Mouse (Mus musculus) limb, embryonic 13.5 days (tissue): ENCODE data around the gene Rtp2. TPM values are rescaled to one million over a fixed set of nuclear protein-coding genes. Genes with fewer than 3 reads are reported as not detected.
"Not testable (repeated sequence)": the region's sequence is repeated elsewhere in the genome, so short reads cannot be mapped to it uniquely, and the experiment has no call there.

ENCODE experiments used
- ATAC-seq: fragments of 200-750 bp; cut with Nextera tagmentation; 2 replicates; pipeline ENCODE4 v1.8.0; 2017; ENCODE audit warnings: low read depth, moderate number of reproducible peaks, moderate TSS enrichment; ENCODE audit not compliant: low FRiP score
- H3K27ac ChIP-seq: fragments of 300-500 bp; sonication (generic); 2 replicates; pipeline ENCODE4 v1.5.1; 2015; ENCODE audit warnings: inconsistent platforms, mild to moderate bottlenecking, moderate library complexity
- H3K27me3 ChIP-seq: fragments of 300-500 bp; sonication (generic); 2 replicates; pipeline ENCODE4 v1.6.1; 2015; ENCODE audit warnings: mild to moderate bottlenecking, inconsistent platforms
- H3K36me3 ChIP-seq: fragments of 300-500 bp; sonication (generic); 2 replicates; pipeline ENCODE4 v1.6.1; 2015; ENCODE audit warnings: inconsistent platforms, mild to moderate bottlenecking, moderate library complexity
- H3K4me1 ChIP-seq: fragments of 300-500 bp; sonication (generic); 2 replicates; pipeline ENCODE4 v1.6.1; 2015; ENCODE audit warnings: inconsistent platforms
- H3K4me2 ChIP-seq: fragments of 300-500 bp; sonication (generic); replicated peaks from 2 replicates; pipeline ENCODE4 v1.6.1; 2015; ENCODE audit warnings: inconsistent platforms, mild to moderate bottlenecking, moderate library complexity
- H3K4me3 ChIP-seq: fragments of 300-500 bp; sonication (generic); 2 replicates; pipeline ENCODE4 v1.5.1; 2015; ENCODE audit warnings: moderate library complexity, mild to moderate bottlenecking, inconsistent platforms
- H3K9ac ChIP-seq: fragments of 300-500 bp; sonication (generic); 2 replicates; pipeline ENCODE4 v1.6.1; 2015; ENCODE audit warnings: mild to moderate bottlenecking, inconsistent platforms
- H3K9me3 ChIP-seq: fragments of 300-500 bp; sonication (generic); 2 replicates; pipeline ENCODE4 v1.6.1; 2016; ENCODE audit warnings: inconsistent platforms
- WGBS: fragments of 180-500 bp; shearing (Covaris S2); methylation state at CpG from one replicate; pipeline ENCODE4 v1.1.7; 2015; 5-methylcytosine and 5-hydroxymethylcytosine counted together
- polyA plus RNA-seq: library from polyadenylated mRNA; unstranded; fragments of >200 nt; fragmentation: Nextera tagmentation; extraction: Ambion mirVana; gene quantifications from 2 replicates; pipeline ENCODE4 v1.2.1, GENCODE M21; 2015

The Rtp2 gene
- polyA plus RNA-seq, 1 experiment from 2014 or later, result not detected

GRCm38 (mm10) chr16:23906586-23906985, 25.6 kb downstream of the Rtp2 start:
- not testable (repeated sequence) for H3K27me3 ChIP-seq, H3K9me3 ChIP-seq, H3K4me3 ChIP-seq, ATAC-seq, H3K4me1 ChIP-seq, H3K27ac ChIP-seq, H3K36me3 ChIP-seq, H3K9ac ChIP-seq, H3K4me2 ChIP-seq
- 90% methylated on average over 3 of the region's 3 CpGs for WGBS

- 88% methylated on average over 7 of the region's 7 CpGs for WGBS
- no peak overlapping the region for H3K9ac ChIP-seq
- H3K36me3 ChIP-seq, result no peaks in the 10 kb centered on the region
- H3K27me3 ChIP-seq, result peaks cover 15% of the 10 kb centered on the region; the same call in 1 of the 2 replicates
- H3K4me3 ChIP-seq, result no peak overlapping the region
- ATAC-seq, result no peak
- no peak overlapping the region for H3K27ac ChIP-seq
- H3K4me2 ChIP-seq, result no peak overlapping the region
- peaks cover 10% of the 10 kb centered on the region for H3K4me1 ChIP-seq
- H3K9me3 ChIP-seq, result no peaks in the 10 kb centered on the region
Measured at GRCm38 (mm10) chr16:23901411-23901810, 30.8 kb downstream of the Rtp2 start.

GRCm38 (mm10) chr16:23900061-23900460, 32.1 kb downstream of the Rtp2 start:
- Histone ChIP-seq H3K27me3 (peaks cover 15% of the 10 kb centered on the region; the same call in 1 of the 2 replicates), H3K4me1 (peaks cover 10% of the 10 kb centered on the region), H3K4me2 (no peak overlapping the region), H3K9me3 (no peaks in the 10 kb centered on the region), H3K27ac (no peak overlapping the region), H3K9ac (no peak overlapping the region), H3K4me3 (no peak overlapping the region), H3K36me3 (no peaks in the 10 kb centered on the region)
- WGBS, result 77% methylated on average over 4 of the region's 4 CpGs
- no peak for ATAC-seq

- 0 out of 2 replicates have a peak overlapping the region, but pooled peaks have one; percentile 16 for H3K4me3 ChIP-seq
- H3K27ac ChIP-seq, result no peak overlapping the region
- H3K4me1 ChIP-seq, result peaks cover 10% of the 10 kb centered on the region
- H3K27me3 ChIP-seq, result peaks cover 15% of the 10 kb centered on the region; the same call in 1 of the 2 replicates
- peak overlapping the region; percentile 58 for H3K4me2 ChIP-seq
- peak; percentile 66 for ATAC-seq
- H3K36me3 ChIP-seq, result no peaks in the 10 kb centered on the region
- no peaks in the 10 kb centered on the region for H3K9me3 ChIP-seq
- H3K9ac ChIP-seq, result no peak overlapping the region
- 8% methylated on average over 12 of the region's 12 CpGs for WGBS
Measured at GRCm38 (mm10) chr16:23898840-23899239, 33.4 kb downstream of the Rtp2 start.

- Histone ChIP-seq H3K4me1 (peaks cover 10% of the 10 kb centered on the region), H3K36me3 (no peaks in the 10 kb centered on the region), H3K4me3 (peak overlapping the region; percentile 22; the same call in 1 of the 2 replicates), H3K27me3 (peaks cover 20% of the 10 kb centered on the region), H3K27ac (no peak overlapping the region), H3K4me2 (peak overlapping the region; percentile 58), H3K9me3 (no peaks in the 10 kb centered on the region), H3K9ac (peak overlapping the region; percentile 19; the same call in 1 of the 2 replicates)
- ATAC-seq, result peak; percentile 67; the same call in 1 of the 2 replicates
- 9% methylated on average over 15 of the region's 15 CpGs for WGBS
Measured at GRCm38 (mm10) chr16:23897984-23898586, 34.1 kb downstream of the Rtp2 start.

- Histone ChIP-seq H3K27me3 (peaks cover 26% of the 10 kb centered on the region), H3K4me1 (peaks cover 10% of the 10 kb centered on the region), H3K4me2 (peak overlapping the region; percentile 58; the same call in 1 of the 2 replicates), H3K4me3 (no peak overlapping the region), H3K9me3 (no peaks in the 10 kb centered on the region), H3K9ac (no peak overlapping the region), H3K36me3 (no peaks in the 10 kb centered on the region), H3K27ac (no peak overlapping the region)
- WGBS, result 69% methylated on average over 5 of the region's 5 CpGs
- no peak for ATAC-seq
Measured at GRCm38 (mm10) chr16:23897486-23897885, 34.7 kb downstream of the Rtp2 start.

- H3K36me3 ChIP-seq, result no peaks in the 10 kb centered on the region
- H3K27ac ChIP-seq, result no peak overlapping the region
- no peak overlapping the region for H3K4me2 ChIP-seq
- no peak for ATAC-seq
- no peak overlapping the region for H3K4me3 ChIP-seq
- H3K9me3 ChIP-seq, result no peaks in the 10 kb centered on the region
- no peak overlapping the region for H3K9ac ChIP-seq
- WGBS, result 80% methylated on average over 3 of the region's 3 CpGs
- peaks cover 17% of the 10 kb centered on the region for H3K4me1 ChIP-seq
- H3K27me3 ChIP-seq, result peaks cover 49% of the 10 kb centered on the region
Measured at GRCm38 (mm10) chr16:23895135-23895534, 37.1 kb downstream of the Rtp2 start.

GRCm38 (mm10) chr16:23890636-23891035, 41.6 kb downstream of the Rtp2 start, which contains the start of gene Sst:
Gene Sst, minus strand, starts transcription at chr16:23890958.
- Histone ChIP-seq H3K27me3 (peaks cover 44% of the 10 kb centered on the region), H3K4me1 (peaks cover 20% of the 10 kb centered on the region), H3K4me2 (no peak within 1 kb of the TSS), H3K36me3 (no peaks in the 10 kb centered on the region), H3K9ac (no peak within 1 kb of the TSS), H3K27ac (no peak within 1 kb of the TSS), H3K4me3 (no peak within 1 kb of the TSS), H3K9me3 (no peaks in the 10 kb centered on the region)
- 6% methylated on average over 26 of the region's 26 CpGs for WGBS
- no peak for ATAC-seq

GRCm38 (mm10) chr16:23890151-23890550, 42.0 kb downstream of the Rtp2 start:
- Histone ChIP-seq H3K27ac (no peak overlapping the region), H3K4me1 (peaks cover 25% of the 10 kb centered on the region), H3K4me3 (no peak overlapping the region), H3K9ac (no peak overlapping the region), H3K27me3 (peaks cover 44% of the 10 kb centered on the region), H3K4me2 (no peak overlapping the region), H3K36me3 (no peaks in the 10 kb centered on the region), H3K9me3 (no peaks in the 10 kb centered on the region)
- no peak for ATAC-seq
- 5% methylated on average over 9 of the region's 9 CpGs for WGBS

- no peak overlapping the region for H3K27ac ChIP-seq
- no peak overlapping the region for H3K4me3 ChIP-seq
- H3K36me3 ChIP-seq, result no peaks in the 10 kb centered on the region
- H3K27me3 ChIP-seq, result peaks cover 39% of the 10 kb centered on the region
- H3K4me1 ChIP-seq, result peaks cover 28% of the 10 kb centered on the region
- H3K4me2 ChIP-seq, result no peak overlapping the region
- WGBS, result 76% methylated on average over 10 of the region's 10 CpGs
- H3K9ac ChIP-seq, result no peak overlapping the region
- no peaks in the 10 kb centered on the region for H3K9me3 ChIP-seq
- ATAC-seq, result no peak
Measured at GRCm38 (mm10) chr16:23887910-23888579, 44.1 kb downstream of the Rtp2 start.

GRCm38 (mm10) chr16:23885098-23885497, 47.1 kb downstream of the Rtp2 start:
- 51% methylated on average over 12 of the region's 12 CpGs for WGBS
- 0 out of 2 replicates have a peak overlapping the region, but pooled peaks have one; percentile 14 for H3K4me2 ChIP-seq

More at GRCm38 (mm10) chr16:23885098-23885497, 47.1 kb downstream of the Rtp2 start:
- Histone ChIP-seq H3K27ac (no peak overlapping the region), H3K9me3 (no peaks in the 10 kb centered on the region), H3K4me3 (no peak overlapping the region), H3K4me1 (peaks cover 21% of the 10 kb centered on the region), H3K27me3 (peaks cover 12% of the 10 kb centered on the region), H3K9ac (no peak overlapping the region), H3K36me3 (no peaks in the 10 kb centered on the region)
- ATAC-seq, result no peak
